Mouse (Mus musculus): ENCODE data around the gene Gm20683.

- TF ChIP-seq POLR2A (IDR thresholded peaks at IDR 0.05; ENCODE audit: borderline replicate concordance, extremely low read depth, insufficient read depth, insufficient read length, poor library complexity, severe bottlenecking), result no peak
- no peak for TF ChIP-seq CTCF (IDR thresholded peaks at IDR 0.05; ENCODE audit: borderline replicate concordance, extremely low read depth, insufficient read depth, insufficient read length)
These were observed 1.9 kb downstream of the Gm20683 start for GRCm38 (mm10) chr17:25839455-25840235.

Data from brain, embryonic 14.5 days (tissue).